Mouse (Mus musculus) layer of hippocampus, adult 11-12 months (tissue): ENCODE measurements at regions not wholly inside any gene's neighbourhood (a gene's known extent, or its start where the extent isn't known, plus 50 kb on each side); places are given as distances from the start of the nearest gene placed in this dataset.

Source experiments
- DNase-seq: peaks from one replicate; pipeline ENCODE4 v3.0.0; 2022; ENCODE audit warnings: low spot score

DNA sequence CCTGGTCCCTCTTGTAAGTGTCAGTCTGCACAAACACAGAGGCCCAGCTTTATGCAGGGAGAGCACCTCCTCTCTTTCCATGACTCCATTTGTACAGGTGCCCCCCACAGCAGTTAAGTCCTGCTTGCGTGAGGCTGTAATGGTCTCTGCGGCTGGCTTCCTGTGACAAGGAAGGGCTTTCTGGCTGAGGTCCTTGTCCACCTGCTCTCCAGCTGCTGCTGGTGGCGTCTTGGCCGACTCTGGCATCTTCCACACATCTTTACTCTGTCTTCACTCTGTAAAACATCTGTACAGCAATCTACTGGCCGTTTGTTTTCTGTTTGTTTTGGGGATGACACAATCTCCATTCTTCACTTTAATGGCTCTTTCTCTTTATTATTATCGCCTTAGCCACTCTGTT is 60.8 kb downstream of the Rpusd4 start:
- DNase-seq: no peak

DNA sequence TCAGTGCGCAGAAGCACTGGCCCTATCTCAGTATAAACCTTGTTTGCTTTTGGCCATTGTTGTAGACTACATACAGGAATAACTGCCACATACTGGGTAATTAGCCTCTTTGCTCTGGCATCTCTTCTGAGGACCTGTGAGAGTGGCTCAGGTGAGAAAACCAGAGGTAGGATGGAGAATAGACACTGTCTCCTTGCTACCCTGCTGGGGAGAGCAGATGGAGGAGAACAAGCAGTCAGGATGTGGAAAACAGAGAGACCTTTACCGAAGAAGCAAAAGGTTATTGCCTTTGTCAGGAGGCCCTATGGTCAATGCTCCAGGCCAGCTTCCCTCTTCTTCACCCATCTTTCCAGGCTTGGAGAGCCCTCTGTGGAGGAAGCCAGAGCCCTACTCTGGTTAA is 62.7 kb downstream of the Rpusd4 start:
- no peak for DNase-seq

DNA sequence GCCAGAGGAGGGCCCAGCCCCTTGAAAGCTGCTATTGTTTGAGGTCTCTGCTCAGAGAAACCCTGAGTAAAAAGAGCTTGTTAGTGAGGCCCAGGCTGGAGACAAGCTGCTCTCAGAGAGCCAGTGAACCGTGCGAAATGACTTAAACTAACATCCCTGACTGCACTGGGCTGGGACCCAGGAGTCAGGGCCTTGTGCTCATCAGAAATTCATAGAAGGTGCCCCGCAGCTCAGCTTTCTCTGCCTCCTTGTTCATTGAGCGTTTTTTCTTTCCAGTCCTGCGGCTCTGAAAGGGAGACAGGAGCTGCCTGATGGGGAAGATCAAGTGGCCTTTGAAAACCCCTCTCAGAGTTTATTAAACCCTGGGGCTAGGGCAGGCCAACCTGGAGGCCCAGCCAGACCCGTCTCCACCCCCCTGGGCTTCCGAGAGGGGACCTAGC is 63.6 kb downstream of the Rpusd4 start:
- DNase-seq: peak; percentile 42

DNA sequence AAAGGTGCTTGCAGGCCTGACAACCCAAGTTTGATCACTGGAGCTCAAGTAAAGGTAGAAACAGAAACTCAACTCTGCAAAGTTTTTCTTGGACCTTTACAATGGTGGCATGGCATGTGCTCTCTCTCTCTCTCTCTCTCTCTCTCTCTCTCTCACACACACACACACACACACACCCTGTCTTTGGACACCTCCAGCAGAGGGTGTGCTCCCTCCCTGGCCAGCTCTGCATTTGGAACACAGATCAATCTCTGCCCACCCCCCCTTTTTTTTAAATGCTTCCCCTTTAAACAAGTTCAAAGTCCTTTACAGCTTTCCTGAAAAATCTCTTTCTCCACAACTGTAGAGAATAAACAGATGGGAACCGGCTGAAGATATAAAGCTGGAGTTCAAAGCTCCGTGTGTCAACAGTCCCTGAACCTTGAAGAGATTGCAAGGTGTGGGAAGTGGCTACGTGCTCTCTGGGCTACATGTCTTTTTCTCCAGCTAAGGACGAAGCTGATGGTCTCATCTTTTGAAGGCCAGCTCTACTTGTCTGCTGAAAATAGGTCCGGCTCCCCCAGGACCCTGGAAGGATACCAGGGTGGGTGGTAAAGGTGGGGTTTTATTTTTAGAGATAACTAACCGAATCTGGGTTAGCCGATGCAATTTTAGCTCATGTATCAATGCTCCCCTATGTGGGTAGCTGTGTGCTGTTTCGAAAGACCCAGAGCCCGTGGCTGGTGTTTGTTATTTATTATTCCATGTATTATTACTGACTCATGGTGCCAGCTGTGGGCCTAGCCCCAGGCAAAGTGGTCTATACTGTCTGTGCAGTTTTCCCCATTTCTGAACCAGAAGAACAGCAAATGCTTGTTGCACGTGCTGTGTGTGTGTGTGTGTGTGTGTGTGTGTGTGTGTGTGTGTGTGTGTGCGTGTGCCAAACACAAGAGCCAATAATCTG is 65.3 kb downstream of the Rpusd4 start:
- DNase-seq: no peak

DNA sequence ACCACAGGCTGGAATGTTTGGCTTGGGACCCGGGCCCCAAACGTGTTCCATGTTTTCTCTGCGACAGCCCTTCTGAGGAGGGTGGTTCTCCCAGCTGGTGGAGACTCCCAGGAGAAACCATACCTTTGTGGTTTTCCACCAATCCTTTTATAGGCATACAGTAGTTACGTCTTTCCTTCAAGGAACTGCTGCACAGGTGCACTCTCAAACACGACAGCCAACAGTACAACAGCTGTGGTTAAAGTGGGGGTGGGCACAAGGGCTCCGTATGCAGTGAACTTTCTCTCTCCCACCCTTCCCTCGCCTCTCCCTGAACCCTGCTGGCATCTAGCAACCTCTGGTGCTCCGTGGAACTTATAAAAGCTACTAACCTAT is 66.0 kb downstream of the Rpusd4 start:
- DNase-seq: no peak

DNA sequence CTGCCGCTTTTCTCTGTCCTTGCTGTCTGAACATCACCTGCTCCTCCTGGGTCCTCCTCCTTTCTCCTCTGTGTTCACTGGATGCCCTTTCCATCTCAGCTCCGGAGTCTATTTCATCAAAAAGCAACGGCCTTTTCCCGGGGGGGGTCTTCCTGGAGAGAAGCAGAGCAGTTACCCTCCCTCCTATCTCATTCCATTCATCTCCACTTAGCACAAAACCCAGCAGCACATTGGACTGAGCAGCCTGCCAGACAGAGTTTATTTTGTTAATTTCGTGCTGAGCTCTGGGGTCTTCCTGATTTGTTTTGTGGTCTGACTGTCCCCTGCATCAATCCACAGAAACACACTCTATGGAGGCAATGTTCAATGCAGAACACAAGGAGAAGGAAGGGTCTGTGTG is 66.9 kb downstream of the Rpusd4 start:
- no peak for DNase-seq

DNA sequence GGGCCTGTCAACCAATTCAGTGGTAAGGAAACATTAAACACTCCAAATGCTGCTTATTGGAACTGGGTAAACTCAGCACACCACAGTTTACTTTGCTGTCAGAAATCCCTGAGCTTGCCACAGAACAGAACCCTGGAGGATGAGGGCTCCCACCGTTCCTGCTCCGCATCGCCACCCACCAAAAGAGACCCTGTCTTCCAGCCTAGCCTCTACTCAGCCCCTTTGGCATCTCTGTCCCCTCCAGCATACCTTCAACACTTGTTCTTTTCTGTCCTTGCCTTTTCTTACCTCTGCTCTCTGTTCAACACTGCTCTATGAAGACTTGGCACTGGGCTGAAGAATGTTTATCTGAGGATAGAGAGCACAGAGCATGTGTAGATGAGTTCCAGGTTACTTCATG is 67.5 kb downstream of the Rpusd4 start:
- DNase-seq: no peak

DNA sequence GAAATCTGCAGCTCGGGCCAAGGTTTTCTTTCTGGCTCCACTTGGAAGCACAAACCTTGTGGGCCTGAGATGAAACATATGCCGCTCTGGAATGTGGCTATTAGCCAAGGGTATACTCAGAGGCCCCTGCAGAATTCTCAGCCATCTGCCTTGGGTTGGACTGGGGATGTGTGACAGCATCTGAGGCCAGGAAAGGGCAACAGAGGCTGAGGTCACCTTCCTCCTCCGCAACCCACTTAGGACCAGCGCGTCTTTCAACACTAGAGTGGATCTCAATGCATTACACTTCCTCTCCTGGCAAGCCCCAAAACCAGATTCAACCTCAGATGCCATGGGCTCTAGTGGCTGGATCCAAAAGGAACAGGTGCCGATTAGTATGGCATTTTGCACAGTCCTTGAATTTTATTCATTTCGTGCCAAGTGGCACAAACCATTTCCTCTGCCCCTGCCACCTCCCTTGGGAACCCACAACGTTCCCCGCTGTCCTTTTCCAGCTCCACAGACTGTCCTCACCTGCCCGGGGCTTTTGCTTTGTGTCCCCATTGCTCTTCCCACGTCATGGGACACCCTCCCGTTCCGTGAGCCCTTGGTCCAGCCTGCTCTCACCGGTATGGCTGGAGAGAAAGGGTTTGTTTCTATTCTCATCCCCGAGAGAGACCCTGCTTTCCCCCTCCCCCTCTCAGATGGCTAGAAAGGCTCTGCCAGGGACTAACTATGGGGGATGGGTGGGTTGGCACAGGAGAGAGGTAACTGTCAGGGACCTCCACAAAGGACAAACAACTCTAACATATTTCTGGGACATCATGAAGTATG is 68.4 kb downstream of the Rpusd4 start:
- DNase-seq: no peak

DNA sequence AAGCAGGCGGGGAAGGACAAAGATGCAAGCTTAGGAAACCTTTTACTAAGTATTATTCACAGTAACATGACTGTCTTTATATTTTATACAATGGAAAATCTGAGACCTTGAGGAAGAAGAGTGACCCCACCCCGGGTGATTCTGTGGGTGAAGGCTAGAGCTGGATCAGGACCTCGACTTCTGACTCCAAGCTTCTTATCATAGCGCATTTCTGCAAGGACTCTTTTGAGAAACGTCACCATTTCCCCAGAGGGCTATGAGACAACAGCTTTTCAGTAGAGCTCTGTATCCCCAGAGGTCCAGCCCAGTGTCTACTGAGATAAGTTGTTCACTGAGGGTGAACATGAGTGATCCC is 69.0 kb downstream of the Rpusd4 start:
- no peak for DNase-seq

GRCm38 (mm10) chr9:35338858-35339257 is 71.2 kb downstream of the Rpusd4 start:
- DNase-seq: no peak

DNA sequence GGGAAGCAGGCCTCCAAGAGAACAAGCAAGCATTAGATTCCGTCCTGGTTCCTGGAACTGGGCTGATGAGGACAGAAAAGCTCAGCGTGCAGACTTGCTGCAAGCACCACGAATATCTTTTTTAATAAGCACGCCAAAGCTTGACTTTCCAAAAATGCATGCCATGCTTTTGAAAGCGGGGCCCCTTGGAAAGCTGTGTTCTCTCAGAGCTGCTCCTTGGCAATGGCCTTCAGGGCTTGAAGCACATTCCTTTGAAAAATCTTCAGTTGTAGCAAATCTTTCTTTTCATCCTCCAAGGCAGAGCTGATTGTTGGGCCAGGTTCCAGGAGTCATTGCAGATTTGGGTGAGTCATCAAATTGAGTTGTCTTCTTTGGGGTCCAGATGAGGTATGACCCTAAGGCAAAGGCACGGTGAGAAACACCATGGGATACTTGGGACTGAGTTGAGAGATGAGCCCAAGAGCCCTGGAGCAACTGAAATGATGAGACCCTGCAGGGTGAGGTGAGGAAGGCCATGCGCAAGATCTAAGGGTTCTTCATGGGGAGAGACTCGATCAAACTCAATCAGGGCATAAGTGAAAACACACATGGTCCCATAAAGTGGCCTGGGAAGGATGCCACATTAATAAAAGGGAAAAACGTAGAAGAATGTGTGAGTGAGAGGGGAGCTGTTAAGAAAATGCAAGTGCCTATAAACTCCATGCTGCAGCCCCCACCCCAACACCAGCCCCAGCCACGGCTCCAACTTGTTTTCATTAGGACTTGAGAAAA is 72.0 kb downstream of the Rpusd4 start:
- DNase-seq: no peak

GRCm38 (mm10) chr9:35340263-35340573 is 72.6 kb downstream of the Rpusd4 start:
- no peak for DNase-seq

DNA sequence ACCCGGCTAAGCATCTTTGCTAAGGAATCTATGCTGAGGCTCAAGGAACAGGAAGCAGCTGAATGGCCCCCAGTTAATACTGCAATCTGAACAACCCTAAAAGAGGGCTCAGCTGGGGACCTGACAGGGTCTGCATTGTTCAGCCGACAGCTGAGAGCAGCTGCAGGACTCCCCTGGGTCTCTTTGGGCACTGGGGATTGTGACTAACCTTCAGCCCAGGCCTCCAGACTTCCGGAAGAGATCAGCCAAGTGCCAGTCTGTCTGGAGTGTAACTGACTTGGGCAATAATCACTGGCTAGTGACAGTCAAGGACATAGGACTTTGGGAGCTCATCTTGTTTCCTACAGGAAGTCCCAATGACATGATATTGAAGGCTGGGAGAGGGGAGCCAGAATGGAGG is 73.1 kb downstream of the Rpusd4 start:
- no peak for DNase-seq

GRCm38 (mm10) chr9:35341386-35341785 is 73.7 kb downstream of the Rpusd4 start:
- DNase-seq: no peak

DNA sequence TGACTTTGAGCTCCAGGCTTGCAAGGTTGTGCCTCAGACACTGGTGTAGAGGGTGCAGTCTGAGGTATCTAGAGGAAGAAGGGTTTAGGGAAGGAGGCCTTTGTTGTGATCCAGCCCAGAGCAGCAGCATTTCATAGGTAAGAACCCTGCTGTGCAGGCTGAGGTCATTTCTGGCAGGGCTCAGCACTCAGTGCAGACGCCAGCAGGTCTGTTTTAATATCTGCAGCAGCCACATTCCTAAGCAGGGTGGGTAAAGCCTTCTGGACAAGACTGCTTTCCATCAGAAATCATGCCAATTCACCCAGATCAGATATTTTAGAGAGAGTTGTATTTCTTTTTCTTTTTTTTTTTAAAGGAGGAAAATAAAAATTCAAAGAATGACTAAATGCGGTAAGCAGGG is 74.8 kb downstream of the Rpusd4 start:
- DNase-seq: no peak

- DNase-seq: no peak
Measured at GRCm38 (mm10) chr9:35343336-35343735, 75.7 kb downstream of the Rpusd4 start.

- no peak for DNase-seq
Measured at GRCm38 (mm10) chr9:35344374-35344773, 76.6 kb upstream of the Cdon start.

DNA sequence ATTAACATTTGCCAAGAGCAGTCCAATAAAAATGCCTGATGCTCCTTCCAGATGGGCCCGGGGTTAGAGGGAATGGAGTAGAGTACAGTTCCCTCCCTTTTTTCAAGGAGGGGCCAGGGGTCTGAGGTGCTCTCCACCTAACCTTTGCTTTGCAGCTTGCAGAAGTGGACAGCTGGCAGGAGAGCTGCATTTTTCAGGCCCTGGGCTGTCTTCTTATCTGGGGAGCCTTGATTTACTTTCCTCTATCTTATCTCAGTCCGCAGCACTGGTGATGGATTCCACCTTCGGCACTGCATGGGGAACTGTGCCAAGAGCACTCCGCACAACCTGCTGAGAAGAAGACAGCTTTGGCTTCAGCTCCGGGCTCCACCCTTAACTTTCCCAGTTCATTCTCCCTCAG is 74.5 kb upstream of the Cdon start:
- DNase-seq: no peak

- no peak for DNase-seq
Measured at GRCm38 (mm10) chr9:35350046-35350552, 70.8 kb upstream of the Cdon start.

DNA sequence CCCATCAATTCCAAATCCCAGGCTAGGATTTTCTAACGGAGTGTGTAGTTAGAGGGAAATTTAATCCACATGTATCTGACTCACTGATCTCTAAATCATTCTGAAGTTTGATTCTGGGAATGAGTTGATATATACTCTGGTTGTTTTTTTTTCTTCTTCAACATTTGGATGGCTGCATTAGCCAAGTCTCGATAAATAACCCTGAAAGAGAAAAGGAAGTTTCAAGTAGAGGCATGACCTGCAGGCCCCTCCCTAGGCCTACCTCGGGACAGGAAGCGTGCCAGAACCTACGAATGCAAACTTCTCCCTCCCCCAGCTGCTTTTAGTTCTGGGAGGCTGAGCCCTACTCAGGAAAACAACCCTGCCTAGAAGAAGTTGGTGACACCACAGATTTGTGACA is 69.4 kb upstream of the Cdon start:
- no peak for DNase-seq

DNA sequence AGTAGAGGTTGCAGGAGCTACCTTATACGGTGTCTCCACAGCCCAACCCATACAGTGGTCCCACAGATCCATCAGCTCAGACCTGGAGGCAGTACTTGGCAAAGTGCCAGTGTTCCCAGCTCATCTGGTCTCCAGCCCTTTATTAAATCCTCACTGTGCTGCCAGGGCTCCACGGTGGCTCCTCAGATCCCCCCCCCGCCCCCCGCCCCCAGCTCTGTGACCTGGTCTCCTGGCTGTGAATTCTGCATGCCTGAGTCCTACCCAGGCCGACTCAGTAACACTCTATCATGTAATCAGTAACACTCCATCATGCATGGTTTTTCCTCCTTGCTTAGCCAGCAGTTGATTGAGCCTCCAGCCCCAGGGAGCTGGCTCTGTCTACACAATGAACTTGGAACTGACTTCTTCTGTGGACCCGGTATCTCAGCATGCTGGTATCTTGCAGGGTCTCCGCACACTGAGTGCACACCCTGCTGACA is 66.2 kb upstream of the Cdon start:
- DNase-seq: no peak

DNA sequence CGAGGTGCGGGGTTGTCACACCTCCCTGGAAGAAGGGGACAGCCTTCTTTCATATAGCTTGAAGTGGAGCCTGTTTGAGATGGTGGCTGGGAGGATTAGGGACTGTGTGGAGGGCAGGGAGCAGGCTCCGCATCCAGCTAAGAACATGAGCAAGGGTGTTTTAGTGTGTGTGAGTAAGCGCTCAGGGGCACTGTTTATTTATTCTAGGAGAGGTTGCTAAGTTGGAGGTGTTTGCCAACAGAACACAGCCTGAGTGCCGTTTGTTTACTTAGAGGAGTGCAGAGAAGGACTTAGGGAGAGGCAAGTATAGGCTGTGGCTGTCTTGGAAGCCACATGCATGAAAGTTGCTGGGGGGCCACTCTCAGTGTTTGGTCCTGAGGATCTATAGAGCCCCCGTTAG is 61.2 kb upstream of the Cdon start:
- DNase-seq: no peak
